8 mouse cellular contexts compared by ENCODE assay signal in the genomic region with DNA sequence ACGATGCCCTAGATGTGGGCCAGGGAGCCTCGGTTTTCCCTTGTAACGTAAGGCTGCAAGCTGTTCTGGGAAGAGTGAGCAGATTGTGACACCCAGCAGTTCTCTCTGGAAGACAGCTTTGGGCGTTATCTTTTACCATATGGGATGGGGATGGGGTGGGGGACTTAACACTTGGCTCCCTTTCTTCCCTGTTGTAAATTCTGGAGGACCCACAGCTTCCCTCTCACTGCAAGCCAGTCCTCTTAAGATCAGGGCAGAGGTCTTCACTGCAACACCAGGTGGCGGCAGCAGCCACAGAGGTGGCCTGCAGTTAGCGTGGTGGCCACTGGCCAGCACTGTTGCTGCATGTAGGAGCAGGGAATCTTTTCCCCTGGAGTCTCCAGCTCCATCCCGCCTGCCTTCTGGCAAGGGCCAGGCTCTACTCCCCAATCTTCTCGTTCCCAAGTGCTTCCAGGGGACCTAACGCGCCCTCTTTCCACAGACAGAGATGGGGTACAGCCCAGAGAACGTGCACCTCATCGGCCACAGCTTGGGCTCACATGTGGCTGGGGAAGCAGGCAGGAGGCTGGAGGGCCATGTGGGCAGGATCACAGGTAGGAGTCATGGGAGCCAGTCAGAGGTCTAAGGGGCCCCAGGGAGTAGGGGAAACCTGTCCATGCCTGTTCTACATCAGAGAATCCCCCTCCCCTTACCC. TPM values are rescaled to one million over a fixed set of nuclear protein-coding genes. Genes with fewer than 3 reads are reported as not detected.
DNase-seq lines count a peak whose midpoint lies in the region; ATAC-seq and TF ChIP-seq lines count a peak whose summit lies in the region.
"Had no signal": no experiment of that assay in that cellular context is flagged by ENCODE, and none has a peak within 500 bp of the region (broad histone marks: within the 10 kb centered on the region; RNA-seq: fewer than 3 reads in every experiment).

No protein-coding gene starts in this region.

- WGBS in forebrain, embryonic 11.5 days, result 11% methylated on average over 12 of the region's 12 CpGs
- WGBS in heart, postnatal 0 days, result 9% methylated on average over 12 of the region's 12 CpGs
- 10% methylated on average over 12 of the region's 12 CpGs for WGBS in liver, embryonic 11.5 days
- 10% methylated on average over 12 of the region's 12 CpGs for WGBS in neural tube, embryonic 14.5 days

- peak; percentile 71 for ATAC-seq in forebrain, embryonic 11.5 days (replicated peaks; ENCODE audit: low FRiP score)
- ATAC-seq in heart, postnatal 0 days (ENCODE audit: insufficient read depth, low read depth), result peak; percentile 86
- peak; percentile 76 for ATAC-seq in liver, embryonic 11.5 days (replicated peaks; ENCODE audit: low FRiP score)
- peak; percentile 89 for ATAC-seq in neural tube, embryonic 14.5 days (ENCODE audit: low read depth)

- no peak overlapping the region for H3K9ac ChIP-seq in forebrain, embryonic 11.5 days (ENCODE audit: low read length)
- H3K9ac ChIP-seq in heart, postnatal 0 days (replicated peaks; ENCODE audit: low read depth, low read length), result no peak overlapping the region
- H3K9ac ChIP-seq in liver, embryonic 11.5 days (ENCODE audit: low read depth, low read length), result no peak overlapping the region
- H3K9ac ChIP-seq in neural tube, embryonic 14.5 days (replicated peaks; ENCODE audit: low read depth, low read length), result no peak overlapping the region

- TF ChIP-seq EP300 in heart, postnatal 0 days (IDR thresholded peaks at IDR 0.05; ENCODE audit: low read depth), result no peak

- no peak overlapping the region for H3K4me2 ChIP-seq in forebrain, embryonic 11.5 days (ENCODE audit: low read depth, low read length, severe bottlenecking)
- no peak overlapping the region for H3K4me2 ChIP-seq in heart, postnatal 0 days (ENCODE audit: low read depth, low read length)
- no peak overlapping the region for H3K4me2 ChIP-seq in liver, embryonic 11.5 days
- H3K4me2 ChIP-seq in neural tube, embryonic 14.5 days (ENCODE audit: low read depth, low read length), result 0 out of 2 replicates have a peak overlapping the region, but pooled peaks have one; percentile 16

- no peak overlapping the region for H3K27ac ChIP-seq in forebrain, embryonic 11.5 days (ENCODE audit: low read depth, low read length)
- H3K27ac ChIP-seq in heart, postnatal 0 days (ENCODE audit: low read depth), result no peak overlapping the region
- no peak overlapping the region for H3K27ac ChIP-seq in liver, embryonic 11.5 days (ENCODE audit: low read depth, low read length)
- H3K27ac ChIP-seq in neural tube, embryonic 14.5 days (ENCODE audit: low read depth, low read length), result no peak overlapping the region

- no peaks in the 10 kb centered on the region for H3K9me3 ChIP-seq in forebrain, embryonic 11.5 days (ENCODE audit: control insufficient read depth, low read length)
- H3K9me3 ChIP-seq in heart, postnatal 0 days (replicated peaks; ENCODE audit: control insufficient read depth, low read length), result no peaks in the 10 kb centered on the region
- H3K9me3 ChIP-seq in liver, embryonic 11.5 days (ENCODE audit: control insufficient read depth, low read length), result no peaks in the 10 kb centered on the region
- H3K9me3 ChIP-seq in neural tube, embryonic 14.5 days (ENCODE audit: control insufficient read depth, low read length), result no peaks in the 10 kb centered on the region

- no peak overlapping the region for H3K4me3 ChIP-seq in forebrain, embryonic 11.5 days (ENCODE audit: low read depth, low read length)
- no peak overlapping the region for H3K4me3 ChIP-seq in heart, postnatal 0 days (ENCODE audit: low read depth, low read length)
- no peak overlapping the region for H3K4me3 ChIP-seq in liver, embryonic 11.5 days (ENCODE audit: low read depth, low read length)
- no peak overlapping the region for H3K4me3 ChIP-seq in neural tube, embryonic 14.5 days (ENCODE audit: low read depth, low read length)

- peak; percentile 82 for DNase-seq in brain, adult 2 months (ENCODE audit: low read depth, low spot score)
- DNase-seq in forebrain, embryonic 11.5 days (ENCODE audit: low spot score), result peak; percentile 82
- DNase-seq in heart, postnatal 0 days (ENCODE audit: low spot score), result peak; percentile 80
- peak; percentile 64 to 74 for DNase-seq in kidney, postnatal 25 days
- DNase-seq in liver, embryonic 11.5 days (ENCODE audit: low spot score), result peak; percentile 42
- DNase-seq in urinary bladder, postnatal 25 days (ENCODE audit: low spot score), result peak; percentile 36

- TF ChIP-seq CTCF in heart, postnatal 0 days (IDR thresholded peaks at IDR 0.05; ENCODE audit: low read depth), result peak; percentile 97

- peaks cover 2% of the 10 kb centered on the region; the same call in 1 of the 2 replicates for H3K27me3 ChIP-seq in forebrain, embryonic 11.5 days (ENCODE audit: control insufficient read depth, insufficient read depth, low read length)
- no peaks in the 10 kb centered on the region for H3K27me3 ChIP-seq in heart, postnatal 0 days (ENCODE audit: control insufficient read depth, insufficient read depth, low read length)
- H3K27me3 ChIP-seq in liver, embryonic 11.5 days (replicated peaks; ENCODE audit: control insufficient read depth, insufficient read depth, low read length), result no peaks in the 10 kb centered on the region
- no peaks in the 10 kb centered on the region for H3K27me3 ChIP-seq in neural tube, embryonic 14.5 days (ENCODE audit: control insufficient read depth, insufficient read depth, low read length)

- no peaks in the 10 kb centered on the region for H3K36me3 ChIP-seq in forebrain, embryonic 11.5 days (ENCODE audit: control insufficient read depth, insufficient read depth, low read length)
- no peaks in the 10 kb centered on the region for H3K36me3 ChIP-seq in heart, postnatal 0 days (replicated peaks; ENCODE audit: control insufficient read depth, insufficient read depth, low read length)
- no peaks in the 10 kb centered on the region for H3K36me3 ChIP-seq in liver, embryonic 11.5 days (ENCODE audit: control insufficient read depth, insufficient read depth, low read length)
- H3K36me3 ChIP-seq in neural tube, embryonic 14.5 days (ENCODE audit: control insufficient read depth, insufficient read depth, low read length), result no peaks in the 10 kb centered on the region

- H3K4me1 ChIP-seq in forebrain, embryonic 11.5 days (replicated peaks; ENCODE audit: control insufficient read depth, insufficient read depth, low read length), result peaks cover 4% of the 10 kb centered on the region; the same call in 1 of the 2 replicates
- no peaks in the 10 kb centered on the region for H3K4me1 ChIP-seq in heart, postnatal 0 days (ENCODE audit: control insufficient read depth, insufficient read depth)
- no peaks in the 10 kb centered on the region for H3K4me1 ChIP-seq in liver, embryonic 11.5 days (replicated peaks; ENCODE audit: control insufficient read depth, insufficient read depth, low read length)
- H3K4me1 ChIP-seq in neural tube, embryonic 14.5 days (ENCODE audit: control insufficient read depth, insufficient read depth, low read length), result no peaks in the 10 kb centered on the region

RNA-seq across cellular contexts. Expression of gene Pnliprp2, which starts 3.5 kb away (rescaled TPM):
- not detected in 2 replicates for polyA plus RNA-seq in forebrain, embryonic 11.5 days (2014; fragmentation: Nextera tagmentation; extraction: Ambion mirVana)
- total RNA-seq in heart, postnatal 0 days (2014; rRNA removed; ENCODE audit: low replicate concordance), result 2.3 TPM in 1 of 2 replicates, not detected in the other
- 0.14 TPM in 1 of 2 replicates, not detected in the other for polyA plus RNA-seq in heart, postnatal 0 days (2015; fragmentation: Nextera tagmentation; extraction: Ambion mirVana)
- polyA plus RNA-seq in liver, embryonic 11.5 days (2014; fragmentation: Nextera tagmentation; extraction: Ambion mirVana), result 5.6 and 5.8 TPM in 2 replicates
- not detected in 2 replicates for polyA plus RNA-seq in neural tube, embryonic 14.5 days (2014; fragmentation: Nextera tagmentation; extraction: Ambion mirVana)

RNA-seq across cellular contexts. Expression of gene 1700019N19Rik, which starts 31.3 kb away (rescaled TPM):
- polyA plus RNA-seq in forebrain, embryonic 11.5 days (2014; fragmentation: Nextera tagmentation; extraction: Ambion mirVana), result not detected in 2 replicates
- total RNA-seq in heart, postnatal 0 days (2014; rRNA removed; ENCODE audit: low replicate concordance), result not detected in 2 replicates
- polyA plus RNA-seq in heart, postnatal 0 days (2015; fragmentation: Nextera tagmentation; extraction: Ambion mirVana), result not detected in 2 replicates
- 0.19 and 0.23 TPM in 2 replicates for polyA plus RNA-seq in liver, embryonic 11.5 days (2014; fragmentation: Nextera tagmentation; extraction: Ambion mirVana)
- polyA plus RNA-seq in neural tube, embryonic 14.5 days (2014; fragmentation: Nextera tagmentation; extraction: Ambion mirVana), result not detected in 2 replicates
- polyA plus RNA-seq: liver, embryonic 16.5 days had no signal

RNA-seq across cellular contexts. Expression of gene Pnliprp1, which starts 34.3 kb away (rescaled TPM):
- polyA plus RNA-seq in forebrain, embryonic 11.5 days (2014; fragmentation: Nextera tagmentation; extraction: Ambion mirVana), result not detected in 2 replicates
- total RNA-seq in heart, postnatal 0 days (2014; rRNA removed; ENCODE audit: low replicate concordance), result 0.23 TPM in 1 of 2 replicates, not detected in the other
- 0.30 and 0.59 TPM in 2 replicates for polyA plus RNA-seq in heart, postnatal 0 days (2015; fragmentation: Nextera tagmentation; extraction: Ambion mirVana)
- polyA plus RNA-seq in liver, embryonic 11.5 days (2014; fragmentation: Nextera tagmentation; extraction: Ambion mirVana), result 25.8 and 27.5 TPM in 2 replicates
- polyA plus RNA-seq in neural tube, embryonic 14.5 days (2014; fragmentation: Nextera tagmentation; extraction: Ambion mirVana), result 0.49 TPM in 1 of 2 replicates, not detected in the other

Comparison
In these comparisons a context has a peak if more than half of its experiments do, and no peak if none do; other contexts are left out.
1. RNA of gene Pnliprp1, which starts 34.3 kb away (polyA plus RNA-seq): 25.8 to 27.5 TPM in liver, embryonic 11.5 days; 0.30 to 0.59 TPM in heart, postnatal 0 days, 0.49 TPM in neural tube, embryonic 14.5 days and not detected in forebrain, embryonic 11.5 days; every median in the first group is over 10 times any median in the second.
2. Peak in every context shown above with its lines, with median percentiles within 50 percentile points of each other: DNase-seq and ATAC-seq.